Mouse (Mus musculus) liver, embryonic 12.5 days (tissue): ENCODE measurements at regions not wholly inside any gene's neighbourhood (a gene's known extent, or its start where the extent isn't known, plus 50 kb on each side); places are given as distances from the start of the nearest gene placed in this dataset.

Source experiments
- ATAC-seq: fragments of 200-750 bp; cut with Nextera tagmentation; 2 replicates; pipeline ENCODE4 v1.8.0; 2017; ENCODE audit warnings: moderate number of reproducible peaks, mild to moderate bottlenecking, moderate library complexity
- H3K27ac ChIP-seq: fragments of 300-500 bp; sonication (generic); 2 replicates; pipeline ENCODE4 v1.5.1; 2016; ENCODE audit warnings: mild to moderate bottlenecking
- H3K27me3 ChIP-seq: fragments of 300-500 bp; sonication (generic); replicated peaks from 2 replicates; pipeline ENCODE4 v1.6.1; 2016; ENCODE audit warnings: mild to moderate bottlenecking, moderate library complexity
- H3K36me3 ChIP-seq: fragments of 300-500 bp; sonication (generic); 2 replicates; pipeline ENCODE4 v1.6.1; 2016; ENCODE audit warnings: mild to moderate bottlenecking, moderate library complexity
- H3K4me1 ChIP-seq: fragments of 300-500 bp; sonication (generic); 2 replicates; pipeline ENCODE4 v1.6.1; 2016
- H3K4me2 ChIP-seq: fragments of 300-500 bp; sonication (generic); 2 replicates; pipeline ENCODE4 v1.6.1; 2016; ENCODE audit warnings: mild to moderate bottlenecking, moderate library complexity
- H3K4me3 ChIP-seq: fragments of 300-500 bp; sonication (generic); 2 replicates; pipeline ENCODE4 v1.5.1; 2016; ENCODE audit warnings: mild to moderate bottlenecking, moderate library complexity
- H3K9ac ChIP-seq: fragments of 300-500 bp; sonication (generic); 2 replicates; pipeline ENCODE4 v1.6.1; 2016; ENCODE audit warnings: mild to moderate bottlenecking, moderate library complexity
- H3K9me3 ChIP-seq: fragments of 300-500 bp; sonication (generic); replicated peaks from 2 replicates; pipeline ENCODE4 v1.6.1; 2016; ENCODE audit warnings: mild to moderate bottlenecking, moderate library complexity
- WGBS: fragments of 180-500 bp; shearing (Covaris S2); methylation state at CpG from one replicate; pipeline ENCODE4 v1.1.7; 2016; ENCODE audit not compliant: insufficient replicate concordance; 5-methylcytosine and 5-hydroxymethylcytosine counted together

GRCm38 (mm10) chr9:46751981-46752380 is 246.6 kb upstream of the Gm4791 start:
- Histone ChIP-seq H3K9ac (no peak overlapping the region), H3K9me3 (no peaks in the 10 kb centered on the region), H3K27me3 (no peaks in the 10 kb centered on the region), H3K4me2 (no peak overlapping the region), H3K4me3 (no peak overlapping the region), H3K36me3 (no peaks in the 10 kb centered on the region), H3K4me1 (no peaks in the 10 kb centered on the region), H3K27ac (no peak overlapping the region)
- 34% methylated on average over 5 of the region's 5 CpGs for WGBS
- ATAC-seq, result no peak

- WGBS, result 62% methylated on average over 6 of the region's 6 CpGs
- Histone ChIP-seq H3K9me3 (no peaks in the 10 kb centered on the region), H3K27ac (no peak overlapping the region), H3K9ac (no peak overlapping the region), H3K27me3 (no peaks in the 10 kb centered on the region), H3K4me3 (no peak overlapping the region), H3K4me1 (no peaks in the 10 kb centered on the region), H3K36me3 (no peaks in the 10 kb centered on the region), H3K4me2 (no peak overlapping the region)
- ATAC-seq, result no peak
These were observed 249.1 kb upstream of the Gm4791 start for GRCm38 (mm10) chr9:46749441-46749840.

GRCm38 (mm10) chr9:46746266-46746665 is 252.3 kb upstream of the Gm4791 start:
- Histone ChIP-seq H3K4me2 (no peak overlapping the region), H3K36me3 (no peaks in the 10 kb centered on the region), H3K27me3 (no peaks in the 10 kb centered on the region), H3K9me3 (no peaks in the 10 kb centered on the region), H3K4me1 (no peaks in the 10 kb centered on the region), H3K4me3 (no peak overlapping the region), H3K27ac (no peak overlapping the region), H3K9ac (no peak overlapping the region)
- ATAC-seq, result no peak
- 66% methylated on average over 3 of the region's 3 CpGs for WGBS

GRCm38 (mm10) chr9:46740496-46740895 is 258.0 kb upstream of the Gm4791 start:
- Histone ChIP-seq H3K27me3 (0 out of 2 replicates have a peak, but pooled peaks cover 13% of the 10 kb centered on the region), H3K9me3 (no peaks in the 10 kb centered on the region), H3K36me3 (no peaks in the 10 kb centered on the region), H3K27ac (no peak overlapping the region), H3K4me1 (no peaks in the 10 kb centered on the region), H3K4me3 (no peak overlapping the region), H3K4me2 (no peak overlapping the region), H3K9ac (no peak overlapping the region)
- WGBS, result 65% methylated on average over 4 of the region's 4 CpGs
- no peak for ATAC-seq

GRCm38 (mm10) chr9:46739341-46739740 is 259.2 kb upstream of the Gm4791 start:
- Histone ChIP-seq H3K27me3 (0 out of 2 replicates have a peak, but pooled peaks cover 13% of the 10 kb centered on the region), H3K9me3 (no peaks in the 10 kb centered on the region), H3K27ac (no peak overlapping the region), H3K36me3 (no peaks in the 10 kb centered on the region), H3K9ac (no peak overlapping the region), H3K4me3 (no peak overlapping the region), H3K4me2 (no peak overlapping the region), H3K4me1 (no peaks in the 10 kb centered on the region)
- WGBS, result 44% methylated on average over 3 of the region's 3 CpGs
- ATAC-seq, result no peak

GRCm38 (mm10) chr9:46738634-46739033 is 259.9 kb upstream of the Gm4791 start:
- H3K27me3 ChIP-seq, result 0 out of 2 replicates have a peak, but pooled peaks cover 13% of the 10 kb centered on the region
- no peaks in the 10 kb centered on the region for H3K9me3 ChIP-seq
- WGBS, result 52% methylated on average over 3 of the region's 3 CpGs
- H3K4me3 ChIP-seq, result no peak overlapping the region
- H3K27ac ChIP-seq, result no peak overlapping the region
- H3K9ac ChIP-seq, result no peak overlapping the region
- H3K36me3 ChIP-seq, result no peaks in the 10 kb centered on the region
- H3K4me1 ChIP-seq, result no peaks in the 10 kb centered on the region
- no peak overlapping the region for H3K4me2 ChIP-seq
- ATAC-seq, result no peak

GRCm38 (mm10) chr9:46738056-46738455 is 260.5 kb upstream of the Gm4791 start:
- Histone ChIP-seq H3K9me3 (no peaks in the 10 kb centered on the region), H3K4me2 (no peak overlapping the region), H3K4me1 (no peaks in the 10 kb centered on the region), H3K27me3 (0 out of 2 replicates have a peak, but pooled peaks cover 13% of the 10 kb centered on the region), H3K36me3 (no peaks in the 10 kb centered on the region), H3K4me3 (no peak overlapping the region), H3K9ac (no peak overlapping the region), H3K27ac (no peak overlapping the region)
- 36% methylated on average over 4 of the region's 4 CpGs for WGBS
- ATAC-seq, result no peak

GRCm38 (mm10) chr9:46737446-46737845 is 261.1 kb upstream of the Gm4791 start:
- Histone ChIP-seq H3K27ac (no peak overlapping the region), H3K9ac (no peak overlapping the region), H3K27me3 (0 out of 2 replicates have a peak, but pooled peaks cover 13% of the 10 kb centered on the region), H3K36me3 (no peaks in the 10 kb centered on the region), H3K4me3 (no peak overlapping the region), H3K4me1 (no peaks in the 10 kb centered on the region), H3K4me2 (no peak overlapping the region), H3K9me3 (no peaks in the 10 kb centered on the region)
- no peak for ATAC-seq
- WGBS, result 28% methylated on average over 3 of the region's 3 CpGs

GRCm38 (mm10) chr9:46736232-46736631 is 262.3 kb upstream of the Gm4791 start:
- Histone ChIP-seq H3K4me1 (no peaks in the 10 kb centered on the region), H3K4me3 (no peak overlapping the region)

GRCm38 (mm10) chr9:46735664-46736067 is 262.9 kb upstream of the Gm4791 start:
- Histone ChIP-seq H3K27me3 (0 out of 2 replicates have a peak, but pooled peaks cover 13% of the 10 kb centered on the region), H3K4me3 (no peak overlapping the region), H3K9me3 (no peaks in the 10 kb centered on the region), H3K36me3 (no peaks in the 10 kb centered on the region), H3K27ac (no peak overlapping the region), H3K4me2 (no peak overlapping the region), H3K9ac (no peak overlapping the region), H3K4me1 (no peaks in the 10 kb centered on the region)
- 5% methylated on average over 4 of the region's 4 CpGs for WGBS
- ATAC-seq, result no peak

More at GRCm38 (mm10) chr9:46736232-46736631, 262.3 kb upstream of the Gm4791 start:
- H3K27ac ChIP-seq, result no peak overlapping the region
- H3K36me3 ChIP-seq, result no peaks in the 10 kb centered on the region
- H3K9ac ChIP-seq, result no peak overlapping the region
- H3K27me3 ChIP-seq, result 0 out of 2 replicates have a peak, but pooled peaks cover 13% of the 10 kb centered on the region
- no peaks in the 10 kb centered on the region for H3K9me3 ChIP-seq
- no peak for ATAC-seq
- no peak overlapping the region for H3K4me2 ChIP-seq

- H3K27ac ChIP-seq, result no peak overlapping the region
- no peaks in the 10 kb centered on the region for H3K4me1 ChIP-seq
- H3K4me3 ChIP-seq, result no peak overlapping the region
- no peaks in the 10 kb centered on the region for H3K9me3 ChIP-seq
- H3K27me3 ChIP-seq, result no peaks in the 10 kb centered on the region
- H3K9ac ChIP-seq, result no peak overlapping the region
- H3K4me2 ChIP-seq, result no peak overlapping the region
- ATAC-seq, result no peak
- no peaks in the 10 kb centered on the region for H3K36me3 ChIP-seq
- 63% methylated on average over 5 of the region's 5 CpGs for WGBS
These were observed 270.1 kb upstream of the Gm4791 start for GRCm38 (mm10) chr9:46728465-46728864.

GRCm38 (mm10) chr9:46724231-46724630 is 274.3 kb upstream of the Gm4791 start:
- Histone ChIP-seq H3K4me1 (no peaks in the 10 kb centered on the region), H3K9ac (no peak overlapping the region), H3K4me3 (no peak overlapping the region), H3K36me3 (no peaks in the 10 kb centered on the region), H3K27me3 (no peaks in the 10 kb centered on the region), H3K9me3 (no peaks in the 10 kb centered on the region), H3K4me2 (no peak overlapping the region), H3K27ac (no peak overlapping the region)
- WGBS, result 75% methylated on average over 5 of the region's 5 CpGs
- no peak for ATAC-seq

GRCm38 (mm10) chr9:46713415-46713814 is 285.1 kb upstream of the Gm4791 start:
- no peak overlapping the region for H3K4me2 ChIP-seq
- no peaks in the 10 kb centered on the region for H3K36me3 ChIP-seq
- H3K27me3 ChIP-seq, result no peaks in the 10 kb centered on the region
- no peak overlapping the region for H3K4me3 ChIP-seq
- no peak overlapping the region for H3K27ac ChIP-seq
- H3K9ac ChIP-seq, result no peak overlapping the region
- H3K4me1 ChIP-seq, result no peaks in the 10 kb centered on the region
- no peaks in the 10 kb centered on the region for H3K9me3 ChIP-seq
- WGBS, result 73% methylated on average over 10 of the region's 10 CpGs
- ATAC-seq, result no peak
